Mouse (Mus musculus) erythroid progenitor cell, adult 5-6 weeks (primary cell): Measurements from ENCODE around the gene Tenm4. TPM values are rescaled to one million over a fixed set of nuclear protein-coding genes. Genes with fewer than 3 reads are reported as not detected.

ENCODE experiments used
- ATAC-seq: replicated peaks from 2 replicates; pipeline ENCODE4 v1.8.0; 2016; ENCODE audit warnings: moderate number of reproducible peaks, mild to moderate bottlenecking, moderate TSS enrichment, inconsistent platforms; ENCODE audit not compliant: poor library complexity, low FRiP score, severe bottlenecking
- total RNA-seq, 2 experiments: library from RNA; stranded (forward) in 1 of 2; stranded (reverse) in 1 of 2; fragments of 150-400 nt in 1 of 2; fragments of 186-747, 209-891 nt in 1 of 2; gene quantifications; 2 replicates each; pipeline versions ENCODE4 v1.2.3 to v1.2.4; 2015 to 2017; ENCODE audit warnings: low replicate concordance in 2 of 2

The Tenm4 gene
- total RNA-seq, 2 experiments from 2014 or later: 0.23 to 1.7 TPM

- no peak for ATAC-seq
Measured at GRCm38 (mm10) chr7:96447806-96448397, 276.9 kb downstream of the Tenm4 start.

GRCm38 (mm10) chr7:96455957-96456356 is 284.9 kb downstream of the Tenm4 start:
- no peak for ATAC-seq

GRCm38 (mm10) chr7:96456618-96457017 is 285.6 kb downstream of the Tenm4 start:
- ATAC-seq: no peak

- ATAC-seq: no peak
Measured at GRCm38 (mm10) chr7:96457891-96458290, 286.8 kb downstream of the Tenm4 start.

DNA sequence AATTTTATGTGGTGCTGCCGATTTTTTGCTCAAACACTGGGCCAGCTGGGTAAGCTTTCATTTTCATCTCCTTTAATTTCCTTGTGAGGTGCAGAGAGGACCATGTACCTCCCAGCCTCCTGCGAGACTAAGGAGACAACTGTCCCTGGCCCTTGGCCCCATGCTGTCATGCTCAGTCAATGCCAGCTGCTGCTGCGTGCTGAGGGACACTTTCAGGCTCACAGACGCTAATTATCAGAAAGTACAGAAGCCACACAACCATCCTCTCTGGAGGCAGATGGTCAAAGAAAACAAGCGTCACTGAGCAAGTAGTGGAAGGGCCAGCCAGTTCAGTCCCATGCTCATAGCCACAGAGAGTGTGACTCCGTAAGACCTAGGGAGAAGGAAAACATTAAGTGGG is 287.9 kb downstream of the Tenm4 start:
- ATAC-seq: no peak

DNA sequence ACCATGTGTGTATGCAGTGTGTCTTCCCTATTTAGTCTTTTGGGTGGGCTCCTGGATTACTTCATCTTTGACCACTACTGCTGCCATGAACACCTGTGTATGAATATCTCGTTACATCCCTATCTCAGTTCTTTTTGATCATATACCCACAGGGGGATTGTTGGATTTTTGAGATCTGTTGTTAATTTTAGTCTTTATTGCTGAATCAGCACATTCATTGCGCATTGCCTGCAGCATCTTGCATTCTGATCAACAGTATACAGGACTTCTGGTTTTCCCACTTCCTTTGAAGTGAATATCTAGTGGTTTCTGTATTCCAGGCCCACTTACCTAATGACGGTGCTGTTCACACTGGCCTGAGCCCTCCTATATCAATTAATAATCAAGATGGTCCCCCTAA is 295.7 kb downstream of the Tenm4 start:
- no peak for ATAC-seq

- no peak for ATAC-seq
Measured at GRCm38 (mm10) chr7:96470821-96471220, 299.8 kb downstream of the Tenm4 start.

- no peak for ATAC-seq
Measured at GRCm38 (mm10) chr7:96474560-96475089, 303.6 kb downstream of the Tenm4 start.

DNA sequence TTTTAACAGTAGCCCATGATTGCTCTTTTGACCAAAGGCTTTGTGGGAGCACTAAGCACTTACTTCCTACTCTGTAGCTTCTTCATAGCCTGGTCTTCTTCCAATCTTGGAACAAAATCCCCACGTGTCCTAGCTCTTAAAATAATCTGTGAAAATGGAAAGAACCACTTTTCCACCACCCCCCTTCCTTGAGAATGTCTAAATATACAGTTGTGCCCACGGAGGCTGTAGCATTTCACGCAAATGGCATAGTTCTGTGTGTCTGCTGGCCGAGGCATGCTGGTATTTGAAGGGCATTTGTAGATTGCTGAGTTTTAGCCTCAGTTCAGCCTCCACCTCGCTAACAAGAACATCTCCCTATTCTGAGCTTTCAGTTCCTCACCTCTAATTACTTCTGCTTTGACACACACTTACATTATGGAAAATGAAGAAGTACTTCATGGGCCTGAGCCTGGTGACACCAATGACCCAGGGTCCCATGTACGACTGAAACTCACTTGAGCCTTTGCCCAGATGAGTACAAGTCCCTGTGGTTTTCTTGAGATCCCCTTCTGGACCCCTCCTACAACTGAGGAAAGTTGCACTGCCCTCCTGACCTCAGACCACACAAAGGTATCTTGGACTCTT is 306.1 kb downstream of the Tenm4 start:
- no peak for ATAC-seq

GRCm38 (mm10) chr7:96479139-96479538 is 308.1 kb downstream of the Tenm4 start:
- no peak for ATAC-seq

DNA sequence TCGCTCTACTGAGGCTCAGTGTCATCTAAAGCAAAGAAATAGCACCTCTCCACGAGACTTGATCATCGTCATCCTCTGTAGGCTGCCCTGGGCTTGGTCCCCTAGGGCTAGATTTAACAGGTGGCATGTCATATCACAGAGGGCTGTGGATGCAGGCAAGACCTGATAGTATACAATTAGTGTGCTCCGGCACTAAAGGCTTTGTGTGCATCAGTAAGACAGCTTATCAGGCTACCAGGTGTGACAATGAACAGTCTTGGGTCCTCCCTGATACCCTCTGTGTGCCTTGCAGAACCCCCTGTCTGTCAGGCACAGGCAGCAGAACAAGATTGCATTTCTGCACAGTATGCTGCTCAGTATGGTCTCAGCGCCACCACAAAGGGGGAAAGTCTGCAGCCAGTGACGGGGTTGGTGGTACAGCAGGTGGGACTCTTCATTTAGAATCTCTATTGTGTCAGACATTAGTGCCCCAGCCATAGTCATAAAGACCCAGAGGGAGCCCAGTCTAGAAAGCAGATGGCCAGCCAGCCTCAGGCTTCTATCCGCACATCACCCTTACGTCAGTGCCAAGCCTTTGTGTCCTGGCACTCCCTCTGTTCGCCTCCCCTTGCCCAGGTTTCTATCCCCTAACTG is 309.4 kb downstream of the Tenm4 start:
- no peak for ATAC-seq

DNA sequence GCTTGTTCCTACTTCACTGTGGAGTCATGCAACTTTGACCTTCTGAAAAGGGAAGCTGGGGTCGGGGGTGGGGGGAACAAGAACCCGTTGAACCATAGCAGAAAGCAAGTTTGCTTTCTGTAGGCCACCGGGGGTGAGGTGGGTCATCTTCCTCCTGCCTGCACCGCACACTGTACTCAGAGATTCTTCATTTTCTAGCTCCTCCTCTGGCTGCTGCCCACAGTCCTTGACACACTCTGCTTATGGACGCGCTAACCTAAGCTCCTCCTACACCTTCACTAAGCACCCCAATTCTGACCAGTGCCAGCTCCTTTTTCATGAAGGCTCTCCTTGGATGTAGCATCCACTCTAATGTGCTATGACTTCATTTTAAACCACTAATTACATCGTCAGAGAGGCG is 311.9 kb downstream of the Tenm4 start:
- no peak for ATAC-seq

GRCm38 (mm10) chr7:96484006-96484581 is 313.0 kb downstream of the Tenm4 start:
- ATAC-seq: no peak

GRCm38 (mm10) chr7:96489348-96490076 is 318.5 kb downstream of the Tenm4 start:
- ATAC-seq: no peak

DNA sequence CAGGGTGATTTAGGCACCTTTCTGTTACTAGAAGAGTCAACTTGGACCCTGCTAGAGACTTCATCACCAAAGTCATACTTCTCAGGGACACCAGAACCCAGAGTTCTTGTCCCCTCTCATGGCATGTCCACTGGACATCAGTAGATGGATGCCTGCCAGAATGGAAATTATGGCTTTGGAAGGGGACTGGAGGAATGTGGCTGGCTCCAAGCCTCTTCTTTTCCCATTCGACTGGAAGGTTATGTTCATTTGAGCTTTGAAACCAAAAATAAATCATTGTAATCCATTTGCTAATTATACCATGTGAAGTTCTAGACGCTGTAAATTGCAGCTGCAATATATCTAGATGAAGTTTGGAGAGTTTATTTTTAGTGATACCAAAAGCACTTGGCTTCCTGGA is 320.9 kb downstream of the Tenm4 start:
- no peak for ATAC-seq

- no peak for ATAC-seq
Measured at GRCm38 (mm10) chr7:96492696-96493095, 321.6 kb downstream of the Tenm4 start.

DNA sequence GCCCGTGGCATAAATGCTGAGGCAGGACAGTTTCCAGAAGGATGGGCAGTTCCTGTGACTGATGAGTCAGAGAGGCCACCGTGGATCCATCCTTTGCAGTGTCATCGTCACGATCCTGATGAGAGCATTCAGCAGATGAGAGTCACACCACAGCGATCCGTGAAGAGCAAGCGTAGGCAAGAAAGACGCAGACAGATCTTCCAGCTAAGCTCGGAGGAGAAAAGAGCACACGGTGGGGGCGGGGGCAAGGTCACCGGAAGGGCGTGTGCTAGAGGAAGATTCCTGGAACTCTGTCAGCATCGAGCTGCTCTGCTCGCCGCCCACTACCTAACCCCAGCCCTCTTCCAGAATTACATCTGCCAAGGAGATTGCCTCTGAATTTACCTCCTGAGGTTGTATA is 323.0 kb downstream of the Tenm4 start:
- ATAC-seq: no peak

DNA sequence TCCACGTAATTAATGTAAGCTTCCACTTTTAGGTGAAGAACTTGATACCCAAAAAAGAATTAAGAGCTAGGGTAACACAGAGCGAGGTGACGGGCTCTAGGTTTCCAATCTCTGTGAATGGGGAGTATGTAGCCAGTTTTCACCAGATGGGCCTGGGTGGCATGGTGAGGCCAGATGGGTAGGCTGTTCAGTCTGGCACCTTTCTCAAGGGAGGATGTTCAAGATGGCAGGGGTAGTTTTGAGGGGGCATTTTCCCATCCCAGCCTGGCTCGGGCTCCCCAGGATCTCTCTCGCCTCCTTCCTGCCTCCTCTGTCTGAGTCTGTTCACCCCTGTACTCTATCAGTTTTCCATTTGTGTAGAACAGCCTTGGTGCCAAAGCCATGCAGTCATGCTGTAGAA is 329.1 kb downstream of the Tenm4 start:
- ATAC-seq: no peak

GRCm38 (mm10) chr7:96500797-96501196 is 329.8 kb downstream of the Tenm4 start:
- no peak for ATAC-seq

GRCm38 (mm10) chr7:96502321-96502973 is 331.4 kb downstream of the Tenm4 start:
- no peak for ATAC-seq
